Mouse (Mus musculus) left cerebral cortex, adult 9 months (tissue): ENCODE measurements around the gene 2210407C18Rik.

Experiments
- DNase-seq, 2 experiments: peaks; one replicate each; pipeline ENCODE4 v3.0.0; 2022; ENCODE audit warnings: low spot score in 2 of 2

The 2210407C18Rik gene

DNA sequence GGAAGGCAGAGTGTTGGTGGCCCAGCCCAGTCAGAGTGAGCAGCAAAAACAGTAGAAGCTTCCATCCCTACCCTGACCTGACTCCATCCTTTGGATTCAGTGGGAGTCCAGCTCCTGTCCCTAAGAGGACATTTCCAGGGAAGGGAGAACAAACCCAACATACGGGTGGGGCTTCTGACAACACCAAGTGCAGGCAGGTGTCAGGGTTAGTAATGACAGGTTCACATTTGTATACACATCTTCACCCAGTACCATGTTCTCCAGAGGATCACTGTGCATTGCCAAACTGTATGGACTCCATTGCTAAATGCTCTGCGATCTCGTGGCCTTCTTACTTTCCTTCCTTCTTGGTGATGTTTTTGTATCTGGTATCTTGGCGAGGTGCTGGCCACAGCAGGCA, at the start of gene 2210407C18Rik:
TSS of gene 2210407C18Rik (minus strand) at position 101 of the 400 bp plus-strand sequence.
- no peak for DNase-seq

DNA sequence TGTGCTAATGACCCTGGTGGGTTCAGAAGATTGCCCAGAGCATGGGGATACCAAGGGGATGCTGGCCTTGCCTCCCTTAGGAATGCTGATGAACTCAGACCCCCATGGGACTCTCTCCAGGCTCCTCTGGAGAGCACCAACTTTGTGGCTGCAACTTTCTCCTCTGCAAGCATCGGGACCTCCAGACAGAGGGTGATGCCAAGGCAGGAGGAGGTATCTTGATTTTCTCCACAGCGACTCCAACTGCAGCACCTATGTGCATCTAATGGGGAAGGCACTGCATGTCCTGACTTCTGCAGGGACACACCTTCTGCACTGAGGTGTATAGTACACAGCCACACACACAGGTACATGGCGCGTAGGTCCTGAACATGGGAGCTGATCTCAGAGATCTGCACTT, 42.7 kb upstream of the 2210407C18Rik start, which contains the start of gene Olfr322:
TSS of gene Olfr322 (plus strand) at position 187 of the 400 bp plus-strand sequence.
- no peak for DNase-seq

DNA sequence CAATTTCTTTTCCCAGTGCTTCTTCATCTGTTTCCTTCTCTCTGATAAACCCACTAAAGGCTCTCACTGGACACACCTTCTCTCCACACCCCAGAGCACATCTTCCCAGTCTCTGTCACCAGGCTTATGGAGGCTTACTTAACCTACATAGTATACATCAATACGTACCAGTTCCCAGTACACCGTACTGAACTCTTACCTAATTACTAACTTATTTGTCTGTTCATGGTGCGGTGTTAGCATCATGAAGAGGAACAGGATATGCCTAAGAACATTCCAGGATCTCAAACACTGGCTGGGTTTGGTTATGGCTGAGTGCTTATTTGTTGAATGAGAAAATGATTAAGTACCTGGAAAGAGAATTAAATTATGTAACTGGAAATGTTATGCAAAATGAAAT, 39.3 kb upstream of the 2210407C18Rik start:
- DNase-seq = no peak

DNA sequence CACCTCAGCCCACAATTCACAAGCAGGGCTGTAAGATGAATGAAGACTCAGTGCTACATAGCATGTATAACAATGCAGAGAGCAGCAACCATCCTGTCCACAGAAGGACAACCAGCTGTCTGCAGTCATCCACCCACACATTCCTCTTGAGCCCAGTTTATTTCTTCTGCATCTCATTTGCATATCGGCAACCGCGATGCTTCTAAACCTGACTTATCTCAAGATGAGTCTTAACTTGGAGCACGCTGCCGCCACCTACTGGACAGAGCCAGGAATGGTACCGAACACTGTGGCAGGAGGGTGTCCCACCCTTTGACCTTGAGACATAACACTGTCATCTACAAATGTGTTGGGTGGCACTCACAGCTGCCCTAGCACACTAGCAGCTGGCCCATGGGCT, 27.5 kb upstream of the 2210407C18Rik start:
- peak in 1 of 2 experiments; percentile 32 for DNase-seq

DNA sequence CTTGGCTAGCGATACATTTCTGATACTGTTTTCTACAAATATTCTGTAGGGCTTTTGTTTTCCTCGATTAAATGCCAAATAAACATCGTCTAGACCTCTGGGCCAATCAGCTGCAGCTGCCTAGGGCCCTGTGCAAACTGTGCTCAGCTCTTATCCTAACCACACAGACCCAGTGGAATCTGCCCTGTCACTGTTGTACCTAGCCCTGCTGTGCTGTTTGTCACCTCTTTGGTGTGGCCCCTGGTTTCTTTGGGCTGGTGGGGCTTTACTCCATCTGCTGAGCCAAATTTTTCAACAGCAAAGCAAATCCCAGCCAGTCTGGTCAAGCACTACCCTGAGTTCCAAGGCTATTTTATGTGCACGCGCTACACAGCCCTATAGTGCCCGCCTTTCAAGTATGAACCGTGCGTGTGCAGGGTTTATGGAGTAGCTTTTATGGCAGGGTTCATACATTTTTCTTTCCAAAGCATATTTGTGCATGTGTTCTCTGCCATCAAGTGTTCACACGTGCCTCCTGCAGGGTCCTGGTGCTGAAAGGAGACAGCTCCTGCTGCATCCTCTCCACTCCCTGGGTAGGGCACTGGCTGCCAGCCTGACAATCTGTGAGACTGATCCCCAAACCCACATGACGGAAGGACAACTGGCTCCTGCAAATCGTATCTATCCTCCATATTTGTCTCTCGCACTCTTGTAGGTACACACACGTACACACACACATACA, 25.9 kb upstream of the 2210407C18Rik start:
- no peak for DNase-seq

DNA sequence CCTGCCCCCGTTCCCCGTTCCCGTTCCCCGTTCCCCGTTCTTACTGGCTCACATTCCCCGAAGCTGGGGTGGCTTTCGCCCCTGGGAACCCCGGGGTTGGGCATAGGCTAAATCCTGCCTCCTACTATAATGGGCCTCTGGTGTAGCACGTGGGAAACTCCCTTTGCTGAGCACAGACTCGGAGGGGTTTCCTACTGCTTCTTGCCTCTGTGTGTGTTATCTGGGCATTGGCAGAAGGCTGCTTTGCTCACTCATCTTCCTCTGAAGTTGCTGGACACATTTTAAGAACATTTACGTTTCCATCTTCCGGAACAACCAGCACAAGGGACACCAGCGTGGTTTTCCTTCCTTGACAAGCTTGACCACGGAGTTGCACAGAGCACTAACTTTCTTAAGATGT, 25.2 kb upstream of the 2210407C18Rik start:
- DNase-seq = no peak

DNA sequence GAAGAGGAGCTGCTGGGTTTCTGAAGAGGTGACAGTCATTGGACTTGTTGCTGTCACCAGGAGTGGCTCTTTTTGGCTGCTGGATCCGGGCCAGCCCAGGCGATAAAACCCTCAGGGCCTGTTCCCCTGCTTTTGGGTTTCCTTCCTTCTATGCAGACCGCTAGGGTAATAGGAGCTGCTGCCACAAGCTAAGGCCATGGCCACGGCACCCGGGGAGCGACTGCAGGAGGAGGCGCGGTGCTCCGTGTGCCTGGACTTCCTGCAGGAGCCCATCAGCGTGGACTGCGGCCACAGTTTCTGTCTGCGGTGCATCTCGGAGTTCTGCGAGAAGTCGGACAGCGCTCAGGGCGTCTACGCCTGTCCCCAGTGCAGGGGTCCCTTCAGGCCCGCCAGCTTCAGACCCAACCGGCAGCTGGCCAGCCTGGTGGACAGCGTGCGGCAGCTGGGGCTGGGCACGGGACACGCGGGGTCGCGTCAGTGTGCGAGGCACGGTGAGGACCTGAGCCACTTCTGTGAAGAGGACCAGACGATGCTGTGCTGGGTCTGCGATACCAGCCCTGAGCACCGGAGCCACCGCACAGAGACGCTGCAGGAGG, 24.5 kb upstream of the 2210407C18Rik start, which contains the start of gene Trim58:
TSS of gene Trim58 (plus strand) at position 194 of the 596 bp plus-strand sequence.
- no peak for DNase-seq

DNA sequence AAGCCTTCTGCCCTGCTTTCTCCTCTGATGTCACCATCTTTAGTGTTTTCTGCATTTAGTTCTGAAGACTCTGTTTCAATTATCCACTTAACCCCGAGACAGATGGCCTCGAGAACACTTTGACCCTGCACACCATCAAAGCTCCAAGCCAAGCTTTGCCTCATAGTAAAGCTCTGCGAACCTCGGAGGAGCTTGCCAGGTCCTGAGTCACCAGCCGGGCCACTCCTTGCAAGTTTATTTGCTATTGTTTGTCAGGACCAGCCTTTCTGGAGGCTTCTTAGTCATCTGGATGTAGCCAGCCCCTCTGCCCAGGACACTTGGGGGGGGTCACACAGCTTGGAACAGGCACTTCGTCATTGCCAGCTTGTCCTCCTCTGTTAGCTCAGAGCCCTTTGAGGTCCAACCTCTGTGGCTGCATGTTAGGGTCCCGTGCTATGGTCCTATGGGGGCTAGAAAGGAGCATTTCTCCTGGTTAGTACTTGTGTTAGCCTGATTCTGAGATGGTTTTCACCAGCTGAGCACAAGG, 22.4 kb upstream of the 2210407C18Rik start:
- no peak for DNase-seq

DNA sequence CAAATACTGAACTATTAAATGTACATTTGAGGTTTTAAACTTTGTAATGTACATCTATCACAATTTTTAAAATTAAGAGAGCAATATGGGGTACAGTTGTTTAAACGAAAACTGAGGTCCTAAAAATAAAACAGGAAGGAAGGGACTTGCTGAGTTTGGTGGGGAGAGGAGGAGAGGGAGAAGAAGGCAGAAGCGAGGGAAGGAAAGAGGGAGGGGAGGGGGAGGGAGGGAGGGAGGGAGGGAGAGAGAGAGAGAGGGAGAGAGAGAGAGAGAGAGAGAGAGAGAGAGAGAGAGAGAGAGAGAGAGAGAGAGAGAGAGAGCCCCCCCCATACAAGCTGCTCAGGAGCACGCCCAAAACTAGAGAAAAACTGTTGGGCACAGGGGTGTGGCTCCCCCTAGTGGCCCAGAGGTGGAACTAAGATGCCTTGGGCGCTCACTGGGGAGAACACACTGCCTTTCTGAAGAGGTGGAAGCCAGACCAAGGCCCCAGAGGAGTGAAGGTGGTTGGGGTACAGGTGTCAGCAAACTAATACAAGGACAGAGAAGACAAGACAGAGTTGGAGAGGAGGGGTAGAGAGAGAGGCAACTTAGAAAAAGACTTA, 20.6 kb upstream of the 2210407C18Rik start:
- DNase-seq = peak in 1 of 2 experiments; percentile 32

DNA sequence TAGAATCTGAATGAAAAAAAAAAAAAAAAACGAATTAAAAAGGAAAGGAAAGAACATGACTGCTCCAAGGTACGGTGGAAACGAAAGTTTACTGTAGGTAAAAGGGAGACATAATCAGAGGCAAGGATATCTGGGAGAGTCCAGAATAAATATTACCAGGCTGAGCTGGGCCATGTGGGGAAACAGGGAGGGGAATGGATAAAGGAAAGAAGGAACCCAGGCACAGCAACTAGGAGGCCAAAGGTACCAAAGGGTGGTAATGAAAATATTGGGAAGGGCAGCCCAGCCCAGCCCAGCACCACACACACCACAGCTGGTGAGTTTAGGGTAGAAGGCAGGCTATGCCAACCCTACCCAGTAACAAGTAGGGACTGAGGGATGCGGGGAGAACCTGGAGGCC, 19.0 kb upstream of the 2210407C18Rik start:
- DNase-seq = no peak

DNA sequence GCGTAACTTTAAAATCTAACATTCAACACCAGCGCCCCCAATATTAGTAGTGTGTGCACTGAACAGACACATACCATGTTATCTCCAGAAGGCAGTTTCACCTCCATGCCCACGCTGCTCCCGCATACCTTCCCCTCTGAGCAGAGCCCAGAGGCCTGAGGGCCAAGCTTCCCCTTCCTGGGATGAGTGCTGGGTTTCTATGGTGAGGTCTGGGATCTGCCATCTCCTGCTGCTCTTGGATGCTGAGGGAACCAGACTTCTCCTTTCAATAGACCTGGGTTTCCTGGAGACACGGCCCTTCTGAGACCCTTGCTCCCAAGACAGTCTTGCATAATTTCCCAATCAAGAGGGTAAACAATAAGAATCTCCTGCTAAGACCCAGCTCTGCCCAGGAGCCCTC, 14.5 kb upstream of the 2210407C18Rik start, which contains the start of gene Olfr323:
TSS of gene Olfr323 (minus strand) at position 101 of the 400 bp plus-strand sequence.
- no peak for DNase-seq

DNA sequence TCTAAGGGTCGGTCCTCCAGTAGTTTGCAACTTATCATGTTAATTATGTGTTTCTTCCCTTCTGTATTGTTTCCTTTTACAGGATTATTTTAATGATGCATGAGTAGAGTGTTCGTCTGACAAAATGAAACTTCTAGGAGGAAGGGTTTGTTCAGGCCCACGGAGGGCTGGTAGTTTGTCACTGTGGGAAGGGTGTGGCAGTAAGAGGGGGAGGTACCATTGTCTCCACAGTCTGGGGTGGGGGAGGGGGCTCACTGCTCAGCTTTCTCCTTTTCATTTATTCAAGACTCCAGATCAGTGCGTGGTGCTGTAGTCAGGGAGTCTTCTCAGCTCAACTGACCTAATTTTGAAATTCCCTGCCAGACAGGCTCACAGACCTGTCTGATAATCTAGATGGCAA, 10.3 kb upstream of the 2210407C18Rik start:
- DNase-seq = no peak

DNA sequence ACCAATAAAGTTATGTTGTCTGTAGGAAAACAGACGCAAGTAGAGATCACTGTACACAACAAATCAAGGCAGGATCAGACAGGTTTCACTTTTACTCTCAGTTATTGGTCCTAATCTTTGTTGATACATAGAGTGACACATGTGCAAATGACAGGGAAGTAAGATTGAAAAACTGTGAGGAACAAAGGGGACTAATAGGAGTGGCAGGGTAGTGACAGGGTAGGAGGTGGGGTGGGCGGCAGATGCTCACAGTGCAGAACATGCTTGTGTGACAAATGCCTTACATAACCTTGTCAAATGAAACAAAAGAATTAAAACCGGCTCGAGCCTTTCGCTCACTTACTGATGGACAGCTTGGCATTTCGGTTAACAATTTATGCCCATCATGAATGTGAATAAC, 2.9 kb upstream of the 2210407C18Rik start:
- DNase-seq = peak in 1 of 2 experiments; percentile 23

DNA sequence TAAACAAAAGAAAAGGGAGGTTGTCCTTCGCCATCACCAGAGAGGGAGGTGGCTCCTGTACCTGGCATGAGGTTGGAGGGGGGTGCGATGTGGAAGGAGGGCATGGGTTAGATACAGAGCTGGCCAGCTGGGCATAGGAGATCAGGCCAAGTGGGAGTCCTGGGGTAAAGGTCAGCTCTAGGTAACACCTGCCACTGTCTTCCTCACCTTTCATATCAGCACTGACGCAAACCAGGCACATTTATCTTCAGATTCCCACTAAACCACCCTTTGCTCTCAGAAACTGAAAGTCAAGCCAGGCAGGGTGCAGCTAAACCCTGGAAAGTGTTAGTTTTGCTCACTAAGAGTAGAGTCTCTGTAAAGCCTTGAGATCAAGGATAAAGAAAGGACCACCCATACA, 2.5 kb upstream of the 2210407C18Rik start:
- no peak for DNase-seq

DNA sequence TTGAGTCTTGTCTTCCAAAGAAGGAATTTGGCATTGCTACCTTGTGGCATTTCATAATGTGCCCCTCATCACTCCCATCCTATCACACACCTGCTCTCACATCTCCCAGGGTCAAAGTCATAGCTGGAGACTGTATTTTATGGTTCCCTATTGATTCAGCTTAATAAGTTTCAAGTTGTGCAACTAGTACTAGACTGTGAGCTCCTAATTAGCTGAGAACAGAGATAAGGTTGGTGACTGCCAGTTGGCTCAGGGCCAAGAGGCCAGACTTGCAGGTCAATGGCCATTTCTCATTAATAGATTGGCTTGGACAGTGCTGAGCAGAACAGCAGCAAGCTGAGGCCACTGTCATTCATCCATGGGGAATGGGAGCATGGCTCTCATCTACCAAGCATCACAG, 1.3 kb downstream of the 2210407C18Rik start:
- DNase-seq = no peak

DNA sequence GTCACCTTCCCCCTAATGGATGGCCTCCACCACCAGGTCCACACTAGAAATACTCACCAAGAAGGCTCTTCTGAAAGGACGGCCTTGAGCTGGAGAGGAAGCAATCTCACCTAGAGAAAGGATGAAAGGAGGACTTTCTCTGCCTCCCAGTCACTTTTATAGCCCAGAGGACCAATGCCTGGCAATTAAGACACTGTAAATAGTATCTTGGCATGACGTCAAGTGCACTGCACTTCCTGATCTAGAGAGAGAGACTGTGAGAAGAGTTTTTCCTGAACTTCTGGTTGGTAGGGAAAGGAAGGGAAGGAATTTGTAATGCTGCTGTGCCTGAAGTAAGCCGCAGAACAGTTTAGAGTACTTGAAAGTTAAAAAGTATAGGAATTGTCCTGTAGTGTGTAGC, 2.5 kb downstream of the 2210407C18Rik start:
- no peak for DNase-seq

DNA sequence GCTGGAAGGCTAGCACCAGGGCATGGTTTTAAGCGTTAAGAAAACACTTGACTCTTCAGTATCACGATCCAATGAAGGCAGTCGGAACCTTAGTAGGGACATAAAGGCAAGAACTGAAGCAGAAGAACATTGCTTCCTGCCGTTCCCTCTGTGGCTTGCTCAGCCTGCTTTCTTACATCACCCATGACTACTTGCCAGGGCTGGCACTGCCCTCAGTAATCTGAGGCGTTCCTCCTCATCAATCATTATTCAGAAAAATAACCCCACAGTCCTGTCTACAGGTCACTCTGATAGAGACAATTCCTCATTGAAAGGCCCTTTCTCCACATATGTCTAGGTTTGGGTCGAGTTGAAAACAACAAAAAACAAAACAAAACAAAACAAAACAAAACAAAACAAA, 8.8 kb downstream of the 2210407C18Rik start:
- no peak for DNase-seq

DNA sequence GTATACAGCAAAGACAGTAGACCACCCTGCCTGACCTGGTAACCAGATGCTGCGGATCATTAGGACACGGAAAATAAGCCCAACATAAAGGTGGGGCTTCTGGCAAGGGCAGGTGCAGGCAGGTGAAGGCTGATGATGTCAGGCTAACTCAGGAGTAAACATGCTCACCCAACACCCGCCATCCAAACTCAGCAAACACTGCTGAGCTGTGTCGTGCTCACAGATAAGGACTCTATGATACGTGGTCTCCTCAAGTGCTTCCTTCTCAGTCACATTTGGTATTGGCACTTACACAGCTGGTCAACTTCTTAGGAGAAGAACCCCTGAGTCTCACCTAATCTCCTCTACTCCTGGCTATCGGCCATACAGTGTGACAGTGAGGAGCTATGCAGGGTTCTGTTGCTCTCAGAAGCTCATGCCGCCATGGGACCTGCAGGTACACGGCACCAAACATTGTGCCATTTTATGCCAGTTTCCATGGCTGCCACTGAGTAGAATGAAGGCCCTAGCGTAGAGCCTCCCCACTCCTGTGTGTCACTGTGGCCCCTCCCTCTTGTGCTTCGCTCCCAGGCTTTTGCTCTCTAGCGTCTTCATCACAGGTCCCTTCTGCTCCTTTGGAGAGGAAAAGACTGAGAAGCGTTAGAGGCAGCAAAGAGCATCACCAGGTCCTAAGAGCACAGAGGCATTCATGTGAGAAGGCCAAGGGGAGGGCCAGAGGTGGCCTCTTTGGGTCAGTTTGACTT, 9.5 kb downstream of the 2210407C18Rik start:
- DNase-seq = no peak

DNA sequence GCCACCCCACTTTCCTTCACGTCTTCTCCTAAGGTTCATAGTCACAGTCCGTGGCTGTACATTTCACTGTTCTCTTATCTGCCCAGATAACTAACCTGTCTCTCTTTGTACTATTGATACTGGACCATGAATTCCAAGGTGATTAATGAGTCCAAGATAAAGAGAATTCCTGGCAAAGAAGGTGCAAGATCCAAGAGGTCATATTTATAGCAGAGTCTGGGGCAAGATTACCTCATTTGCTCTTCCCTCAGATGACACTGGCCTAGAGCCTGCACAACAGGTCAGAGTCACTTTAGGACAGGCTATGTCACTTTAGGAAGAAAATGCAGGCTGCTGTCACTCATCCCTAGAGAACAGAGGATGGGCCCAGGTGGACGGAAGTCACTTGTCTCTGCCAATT, 10.6 kb downstream of the 2210407C18Rik start:
- DNase-seq = no peak

DNA sequence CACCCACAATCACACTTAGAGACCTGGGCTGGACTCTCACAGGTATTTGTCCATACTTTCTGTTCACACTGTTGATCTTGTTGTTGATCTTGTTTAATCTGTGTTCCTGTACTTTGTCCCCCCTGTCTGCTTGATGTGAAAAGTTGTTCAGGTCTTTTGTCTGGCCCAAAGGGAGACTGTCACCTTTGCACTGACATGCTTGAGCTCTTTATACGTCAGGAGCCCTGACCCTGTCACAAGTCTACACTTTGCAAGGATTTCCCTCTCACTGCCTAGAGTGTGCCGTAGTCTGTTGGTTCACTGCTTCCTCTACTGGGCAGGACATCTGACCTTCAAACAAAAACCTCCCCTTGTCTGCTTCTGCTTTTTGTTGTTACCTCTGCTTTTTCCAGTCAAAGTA, 11.2 kb downstream of the 2210407C18Rik start:
- DNase-seq = no peak

DNA sequence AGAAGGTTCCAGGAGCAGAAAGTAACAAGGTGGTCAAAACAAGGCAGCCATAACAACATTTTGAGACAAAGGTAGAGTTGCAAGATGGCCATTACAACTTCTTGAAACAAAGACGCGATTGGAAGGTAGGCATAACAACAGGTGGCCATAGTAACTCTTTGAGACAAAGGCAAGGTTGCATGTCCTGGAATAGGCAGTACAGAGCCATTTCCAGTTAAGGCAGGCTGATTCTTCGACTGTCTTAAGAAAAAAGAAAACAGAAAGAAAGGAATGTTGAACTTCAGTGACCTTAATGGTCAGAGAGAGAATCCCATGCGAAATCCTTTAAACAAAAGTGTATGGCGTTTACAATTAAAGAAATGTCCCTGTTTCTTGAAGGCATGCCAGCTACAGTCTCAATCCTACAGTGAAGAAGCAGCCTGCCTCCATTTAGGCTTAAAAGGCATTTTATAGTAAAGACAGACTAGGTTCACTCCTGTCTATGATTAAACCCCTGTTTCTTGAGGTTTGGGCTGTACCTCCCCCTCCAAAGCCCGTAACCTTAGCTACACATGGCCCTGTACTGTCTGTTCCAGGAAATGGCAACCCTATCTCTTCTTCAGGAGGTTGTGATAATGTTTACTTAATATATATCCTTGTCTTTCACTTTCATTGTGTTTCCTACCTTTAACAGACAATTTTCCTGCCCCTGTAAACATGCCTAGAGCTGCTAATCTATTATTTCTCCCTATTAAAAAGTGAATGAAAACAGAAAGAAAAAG, 12.9 kb downstream of the 2210407C18Rik start:
- no peak for DNase-seq
